Mouse (Mus musculus) embryo, embryonic 11 days (tissue): Measurements from ENCODE around the gene Rbm14.
A peak's percentile ranks its signal among the peaks of the same experiment; 100 is the strongest.
"Not testable (repeated sequence)": the region's sequence is repeated elsewhere in the genome, so short reads cannot be mapped to it uniquely, and the experiment has no call there.

ENCODE experiments used
- DNase-seq: peaks from one replicate; pipeline ENCODE4 v3.0.0-alpha.2; 2015

Gene Rbm14

DNA sequence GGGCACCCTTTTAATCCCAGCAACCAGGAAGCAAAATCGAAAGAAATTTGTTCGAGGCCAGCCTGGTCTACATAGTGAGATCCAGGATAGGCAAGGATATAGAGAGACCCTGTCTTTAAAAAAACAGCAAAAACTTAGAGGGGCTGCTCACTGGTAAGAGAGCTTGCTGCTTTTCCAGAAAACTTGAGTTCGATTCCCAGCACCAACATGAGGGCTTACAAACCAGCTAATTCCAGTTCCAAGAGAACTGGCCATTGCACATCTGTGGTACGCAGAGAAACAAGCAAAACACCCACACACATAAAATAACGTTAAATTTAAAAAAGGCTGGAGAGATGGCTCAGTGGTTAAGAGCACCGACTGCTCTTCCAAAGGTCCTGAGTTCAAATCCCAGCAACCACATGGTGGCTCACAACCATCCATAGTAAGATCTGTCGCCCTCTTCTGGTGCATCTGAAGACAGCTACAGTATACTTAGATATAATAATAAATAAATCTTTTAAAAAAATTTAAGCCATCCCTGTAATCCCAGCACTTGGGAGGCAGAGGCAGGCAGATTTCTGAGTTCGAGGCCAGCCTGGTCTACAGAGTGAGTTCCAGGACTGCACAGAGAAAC, 1.0 kb upstream of the Rbm14 start:
- DNase-seq = not testable (repeated sequence)

- no peak for DNase-seq
Observed at GRCm38 (mm10) chr19:4811909-4812242, 442 bp upstream of the Rbm14 start.

DNA sequence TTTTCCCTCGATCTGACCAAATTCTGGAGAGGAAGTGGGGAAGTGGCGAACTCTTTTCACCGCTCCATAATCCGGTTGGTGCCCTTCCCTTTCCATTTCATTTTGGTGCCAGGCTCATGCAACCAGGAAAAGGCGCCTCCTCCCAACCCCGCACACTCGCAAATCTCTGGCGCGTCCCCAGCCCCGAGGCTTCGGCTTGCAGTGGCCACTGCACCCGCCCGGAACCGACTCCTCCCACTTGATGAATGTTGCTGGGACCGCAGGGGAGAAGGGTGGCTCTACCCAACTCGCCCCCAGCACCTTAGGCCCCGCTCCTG, 730 bp downstream of the Rbm14 start:
- DNase-seq = no peak

DNA sequence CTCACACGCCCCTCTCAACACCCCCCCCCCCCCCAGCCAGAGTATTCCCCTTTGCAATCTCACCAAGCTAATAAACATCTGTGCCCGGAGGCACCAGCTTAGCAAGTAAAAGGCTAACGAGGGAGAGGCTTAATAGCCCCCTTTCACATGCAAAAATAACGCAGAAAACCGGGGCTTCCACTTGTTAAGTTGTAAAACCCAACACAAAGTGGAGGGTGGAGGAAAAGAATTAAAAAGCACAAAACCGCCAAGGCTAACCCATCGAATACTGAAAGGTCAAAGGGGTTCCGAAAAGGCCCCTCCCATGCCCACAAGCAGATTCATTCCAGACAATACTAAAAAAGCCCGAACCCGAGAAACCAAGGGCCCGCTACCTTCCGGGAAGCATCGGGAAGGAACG, 1.1 kb downstream of the Rbm14 start:
- DNase-seq = no peak

DNA sequence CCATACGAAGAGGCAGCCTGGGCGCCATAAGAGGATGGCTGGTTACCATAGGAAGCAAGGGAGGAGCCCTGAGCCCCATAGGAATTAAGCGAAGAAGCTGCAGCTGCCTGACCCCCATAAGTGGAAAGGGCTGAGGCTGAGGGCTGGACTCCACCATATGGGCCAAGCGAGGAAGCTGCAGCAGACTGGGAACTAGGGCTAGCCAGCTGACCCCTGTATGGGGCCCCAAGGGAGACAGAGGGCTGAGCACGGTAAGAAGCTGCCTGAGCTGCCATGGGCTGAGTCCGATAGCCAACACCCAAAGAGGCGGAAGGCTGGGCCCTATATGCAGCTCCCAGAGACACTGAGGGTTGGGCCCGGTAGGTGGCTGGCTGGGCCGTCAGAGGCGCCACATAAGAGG, 8.2 kb downstream of the Rbm14 start:
- no peak for DNase-seq

GRCm38 (mm10) chr19:4802691-4803091, 8.7 kb downstream of the Rbm14 start:
- no peak for DNase-seq

DNA sequence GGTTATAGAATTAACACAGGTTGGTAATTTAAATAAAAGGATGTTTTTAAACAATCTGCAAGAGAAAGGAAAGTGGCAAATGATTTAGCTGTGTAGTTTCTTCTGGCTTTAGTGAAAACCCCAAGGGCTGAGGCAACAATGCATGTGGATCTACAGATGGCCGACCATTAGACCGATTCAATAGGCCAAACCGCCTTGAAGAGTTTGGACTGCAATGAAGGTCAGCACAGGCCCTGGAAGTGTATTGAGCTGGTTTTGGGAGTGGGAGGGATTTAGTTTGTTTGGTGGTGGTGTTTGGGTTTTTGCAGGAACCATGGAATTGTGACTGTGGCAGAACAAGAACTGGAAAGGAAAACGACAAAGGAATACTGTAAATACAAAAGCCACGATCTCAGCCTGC, 12.4 kb downstream of the Rbm14 start:
- DNase-seq = no peak

- DNase-seq = no peak
Observed at GRCm38 (mm10) chr19:4797846-4798245, 13.6 kb downstream of the Rbm14 start.

GRCm38 (mm10) chr19:4795929-4796328, 15.5 kb downstream of the Rbm14 start:
- no peak for DNase-seq

GRCm38 (mm10) chr19:4793831-4794422, 17.5 kb downstream of the Rbm14 start, which contains the start of gene Rbm4:
Gene Rbm4, minus strand, starts transcription at chr19:4793901.
- DNase-seq = peak; percentile 96

DNA sequence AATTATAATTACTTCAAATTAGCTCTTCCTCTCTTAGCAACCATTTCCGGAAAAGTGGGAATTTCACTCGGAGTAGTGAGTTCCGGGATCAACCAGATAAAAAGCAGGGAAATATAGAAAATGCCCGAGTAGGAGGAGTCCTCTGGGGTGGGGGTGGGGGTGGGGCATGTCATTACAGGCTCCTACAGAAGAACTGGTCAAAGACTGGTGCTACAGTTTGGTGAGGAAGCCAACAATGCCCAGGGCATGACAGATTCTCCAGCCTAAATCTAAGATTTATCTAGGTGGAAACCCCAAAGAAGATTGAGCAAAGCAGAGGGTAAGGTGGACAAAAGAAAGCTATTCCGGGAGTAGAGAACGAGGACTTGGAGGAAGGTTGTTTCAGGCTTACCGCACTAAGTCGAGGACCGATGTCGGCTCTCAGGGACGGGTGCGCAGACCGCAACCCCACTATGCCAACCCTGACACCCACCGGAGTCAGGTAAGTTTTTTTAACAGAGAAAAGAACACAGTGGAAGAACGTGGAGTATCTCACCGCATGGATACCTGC, 18.1 kb downstream of the Rbm14 start:
- no peak for DNase-seq

- DNase-seq = no peak
Observed at GRCm38 (mm10) chr19:4786313-4786712, 25.1 kb downstream of the Rbm14 start.

DNA sequence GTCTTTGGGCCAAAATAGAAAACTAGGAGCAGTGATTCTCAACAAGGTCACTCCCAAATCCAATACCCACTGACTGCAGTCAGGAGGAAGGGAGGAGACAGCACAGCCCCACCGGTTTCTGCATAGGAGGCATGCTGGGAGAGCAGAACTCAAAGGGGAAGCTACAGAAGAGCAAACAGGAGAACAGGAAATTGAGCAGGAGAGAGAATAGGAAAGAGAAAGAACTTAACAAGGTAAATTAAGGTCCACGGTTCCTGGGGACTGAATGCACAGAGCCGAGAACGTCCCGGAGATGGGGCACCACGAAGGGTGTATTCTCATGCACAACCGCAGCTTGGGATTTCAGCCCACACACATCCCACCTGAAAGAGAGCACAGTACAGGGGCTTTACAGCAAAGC, 26.2 kb downstream of the Rbm14 start:
- DNase-seq = no peak

DNA sequence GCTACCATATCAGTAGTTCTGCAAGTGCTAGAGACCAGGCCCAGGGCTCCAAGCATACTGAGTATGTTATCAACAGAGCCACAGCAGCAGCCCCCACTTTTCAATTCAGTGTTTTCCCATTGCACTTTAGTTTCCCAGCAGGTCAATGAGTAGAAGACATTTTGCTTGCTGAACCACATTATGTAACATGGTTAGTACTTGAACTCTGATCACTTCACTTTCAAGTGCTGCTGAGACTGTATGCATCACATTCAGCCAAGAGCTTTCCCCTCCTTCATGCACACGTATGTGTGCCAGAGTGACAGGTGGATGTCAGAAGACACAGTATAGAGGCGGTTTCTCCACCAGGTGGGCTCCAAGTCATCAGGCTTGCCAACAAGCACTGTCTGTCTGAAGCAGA, 28.5 kb downstream of the Rbm14 start:
- DNase-seq = no peak

DNA sequence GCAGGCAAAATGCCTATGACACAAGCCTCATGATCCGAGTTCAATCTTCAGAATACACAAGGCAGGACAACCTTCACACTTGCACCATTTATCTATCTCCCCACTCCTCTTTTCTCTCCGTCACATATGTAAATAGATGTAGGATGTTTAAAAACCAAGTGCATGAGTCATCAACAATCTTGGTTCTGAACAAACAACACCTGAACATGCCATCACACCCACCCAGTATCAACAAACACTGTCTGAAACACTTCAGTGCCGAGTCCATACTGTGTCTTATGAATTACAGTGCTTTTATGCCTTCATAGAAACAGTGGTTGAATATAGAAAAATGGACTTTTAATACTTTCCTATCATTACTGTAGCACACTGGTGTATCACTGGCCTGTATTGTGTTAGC, 38.6 kb downstream of the Rbm14 start:
- no peak for DNase-seq

- no peak for DNase-seq
Observed at GRCm38 (mm10) chr19:4767507-4768148, 43.8 kb downstream of the Rbm14 start.

- peak; percentile 9 for DNase-seq
Observed at GRCm38 (mm10) chr19:4762876-4763275, 48.6 kb downstream of the Rbm14 start.

DNA sequence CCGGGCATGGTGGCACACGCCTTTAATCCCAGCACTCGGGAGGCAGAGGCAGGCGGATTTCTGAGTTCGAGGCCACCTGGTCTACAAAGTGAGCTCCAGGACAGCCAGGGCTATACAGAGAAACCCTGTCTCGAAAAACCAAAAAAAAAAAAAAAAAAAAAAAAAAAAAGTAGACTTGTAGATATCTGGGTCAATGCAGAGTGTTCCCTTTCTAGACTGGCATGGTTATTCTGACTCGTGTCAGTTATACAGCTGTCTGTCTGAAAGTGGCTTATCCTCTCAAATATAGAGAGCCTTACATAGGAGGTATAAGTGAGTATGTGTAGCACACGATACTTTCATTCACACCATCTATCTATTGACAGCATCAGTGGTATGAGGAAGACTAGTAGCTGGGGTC, 50.9 kb downstream of the Rbm14 start:
- not testable (repeated sequence) for DNase-seq

GRCm38 (mm10) chr19:4756921-4757320, 54.5 kb downstream of the Rbm14 start:
- no peak for DNase-seq

- DNase-seq = peak; percentile 100
Observed at GRCm38 (mm10) chr19:4756193-4756911, 55.1 kb downstream of the Rbm14 start, which contains the start of gene Rbm4b. Gene Rbm4b, plus strand, starts transcription at chr19:4756497.

- DNase-seq = peak; percentile 92
Observed at GRCm38 (mm10) chr19:4755565-4756192, 55.8 kb downstream of the Rbm14 start.
